19 mouse cellular contexts compared by ENCODE assay signal in genomic region chr11:26587184-26587524, GRCm38 (mm10). TPM values are rescaled to one million over a fixed set of nuclear protein-coding genes. Genes with fewer than 3 reads are reported as not detected.
A peak's percentile ranks its signal among the peaks of the same experiment; 100 is the strongest.
DNase-seq lines count a peak whose midpoint lies in the region; ATAC-seq and TF ChIP-seq lines count a peak whose summit lies in the region.
"Had no signal": no experiment of that assay in that cellular context is flagged by ENCODE, and none has a peak within 500 bp of the region (broad histone marks: within the 10 kb centered on the region; RNA-seq: fewer than 3 reads in every experiment).

No protein-coding gene starts in this region.

- 95% methylated on average over 1 of the region's 1 CpGs for WGBS in hindbrain, embryonic 15.5 days
- 86% methylated on average over 1 of the region's 1 CpGs for WGBS in hindbrain, embryonic 14.5 days
- WGBS in liver, postnatal 0 days (ENCODE audit: insufficient replicate concordance) = 72% methylated on average over 1 of the region's 1 CpGs

- no peak for TF ChIP-seq CTCF in liver, postnatal 0 days (IDR thresholded peaks at IDR 0.05; ENCODE audit: low read depth)

- H3K27me3 ChIP-seq in hindbrain, embryonic 15.5 days = no peaks in the 10 kb centered on the region
- no peaks in the 10 kb centered on the region for H3K27me3 ChIP-seq in hindbrain, embryonic 14.5 days (ENCODE audit: control insufficient read depth, insufficient read depth, low read length)
- H3K27me3 ChIP-seq in liver, postnatal 0 days (ENCODE audit: insufficient read depth, low read length) = no peaks in the 10 kb centered on the region
- H3K27me3 ChIP-seq: limb, embryonic 15.5 days; neural tube, embryonic 12.5 days had no signal

- no peak for TF ChIP-seq EP300 in liver, postnatal 0 days (IDR thresholded peaks at IDR 0.05; ENCODE audit: low read depth)

- no peaks in the 10 kb centered on the region for H3K36me3 ChIP-seq in hindbrain, embryonic 15.5 days
- H3K36me3 ChIP-seq in hindbrain, embryonic 14.5 days (replicated peaks; ENCODE audit: control insufficient read depth, insufficient read depth) = no peaks in the 10 kb centered on the region
- peaks cover 17% of the 10 kb centered on the region; the same call in 1 of the 2 replicates for H3K36me3 ChIP-seq in liver, postnatal 0 days (replicated peaks; ENCODE audit: insufficient read depth, low read length)
- H3K36me3 ChIP-seq: limb, embryonic 15.5 days; neural tube, embryonic 12.5 days had no signal

- ATAC-seq in hindbrain, embryonic 15.5 days (ENCODE audit: low FRiP score, low read depth) = peak; percentile 42; the same call in 1 of the 2 replicates
- no peak for ATAC-seq in hindbrain, embryonic 14.5 days (ENCODE audit: low FRiP score)
- ATAC-seq in common myeloid progenitor, adult 5-6 weeks (replicated peaks; ENCODE audit: low read depth, poor library complexity, severe bottlenecking) = peak; percentile 40; the same call in 1 of the 2 replicates
- ATAC-seq in liver, postnatal 0 days = no peak

- no peak for DNase-seq in hindbrain, embryonic 14.5 days (ENCODE audit: low spot score)
- peak; percentile 42 for DNase-seq in 416B (ENCODE audit: low read depth)
- no peak for DNase-seq in liver, postnatal 0 days
- DNase-seq in kidney, adult 9 months = no peak
- DNase-seq in kidney, postnatal 4 days = no peak
- no peak for DNase-seq in left cerebral cortex, postnatal 4 days
- DNase-seq: adrenal gland, adult 8-10 months; right cerebral cortex, postnatal 14 days; thymus, adult 18-20 months had no signal

- no peak overlapping the region for H3K9ac ChIP-seq in hindbrain, embryonic 15.5 days
- H3K9ac ChIP-seq in hindbrain, embryonic 14.5 days = no peak overlapping the region
- no peak overlapping the region for H3K9ac ChIP-seq in liver, postnatal 0 days (replicated peaks)
- H3K9ac ChIP-seq: limb, embryonic 15.5 days; neural tube, embryonic 12.5 days had no signal

- 0 out of 2 replicates have a peak, but pooled peaks cover 5% of the 10 kb centered on the region for H3K4me1 ChIP-seq in hindbrain, embryonic 15.5 days (replicated peaks)
- H3K4me1 ChIP-seq in hindbrain, embryonic 14.5 days (replicated peaks; ENCODE audit: control insufficient read depth, insufficient read depth, low read length) = no peaks in the 10 kb centered on the region
- peaks cover 4% of the 10 kb centered on the region; the same call in 1 of the 2 replicates for H3K4me1 ChIP-seq in liver, postnatal 0 days (ENCODE audit: insufficient read depth)
- H3K4me1 ChIP-seq: neural tube, embryonic 12.5 days had no signal

- H3K9me3 ChIP-seq in hindbrain, embryonic 15.5 days = no peaks in the 10 kb centered on the region
- H3K9me3 ChIP-seq in hindbrain, embryonic 14.5 days (ENCODE audit: control insufficient read depth, low read length) = no peaks in the 10 kb centered on the region
- H3K9me3 ChIP-seq in liver, postnatal 0 days (ENCODE audit: low read length) = no peaks in the 10 kb centered on the region
- H3K9me3 ChIP-seq: limb, embryonic 15.5 days; neural tube, embryonic 12.5 days had no signal

- H3K4me3 ChIP-seq in hindbrain, embryonic 15.5 days = no peak overlapping the region
- no peak overlapping the region for H3K4me3 ChIP-seq in hindbrain, embryonic 14.5 days (replicated peaks; ENCODE audit: low read length)
- H3K4me3 ChIP-seq in liver, postnatal 0 days (ENCODE audit: low read depth, low read length) = no peak overlapping the region
- H3K4me3 ChIP-seq: limb, embryonic 15.5 days; neural tube, embryonic 12.5 days had no signal

- H3K4me2 ChIP-seq in hindbrain, embryonic 15.5 days = no peak overlapping the region
- no peak overlapping the region for H3K4me2 ChIP-seq in hindbrain, embryonic 14.5 days (replicated peaks)
- no peak overlapping the region for H3K4me2 ChIP-seq in liver, postnatal 0 days (ENCODE audit: low read depth, low read length)
- H3K4me2 ChIP-seq: limb, embryonic 15.5 days; neural tube, embryonic 12.5 days had no signal

- H3K27ac ChIP-seq in hindbrain, embryonic 15.5 days (replicated peaks) = no peak overlapping the region
- H3K27ac ChIP-seq in hindbrain, embryonic 14.5 days = no peak overlapping the region
- H3K27ac ChIP-seq in liver, postnatal 0 days (ENCODE audit: low read depth) = 0 out of 2 replicates have a peak overlapping the region, but pooled peaks have one; percentile 26
- H3K27ac ChIP-seq: neural tube, embryonic 12.5 days had no signal

- intact Hi-C loops in left cerebral cortex, postnatal 4 days (cut with DNase I) = loop anchor here (10.0 kb wide), 1 partner anchor 158 kb away; no protein-coding TSS in a partner anchor

RNA-seq across cellular contexts. Expression of gene Gm6899, which starts 5.9 kb away (rescaled TPM):
- not detected in 2 replicates for polyA plus RNA-seq in hindbrain, embryonic 15.5 days (2015; fragmentation: Nextera tagmentation; extraction: Ambion mirVana)
- polyA plus RNA-seq in hindbrain, embryonic 14.5 days (2014; fragmentation: Nextera tagmentation; extraction: Ambion mirVana) = not detected in 2 replicates
- total RNA-seq in common myeloid progenitor, adult 5-6 weeks (2017) = not detected in 2 replicates
- polyA plus RNA-seq in liver, postnatal 0 days (2015; fragmentation: Nextera tagmentation; extraction: Ambion mirVana) = not detected in 2 replicates
- total RNA-seq in left cerebral cortex, postnatal 4 days (2021) = not detected
- total RNA-seq: adrenal gland, adult 8-10 months had no signal
- polyA plus RNA-seq: embryonic facial prominence, embryonic 14.5 days; frontal cortex, adult 2 months; gonadal fat pad, adult 2 months; heart, embryonic 16.5 days; inflammation-experienced regulatory T-cells, adult 6 months; limb, embryonic 15.5 days; midbrain, embryonic 14.5 days; neural tube, embryonic 12.5 days had no signal

RNA-seq across cellular contexts. Expression of gene Vrk2, which starts 6.6 kb away (rescaled TPM):
- polyA plus RNA-seq in hindbrain, embryonic 15.5 days (2015; fragmentation: Nextera tagmentation; extraction: Ambion mirVana) = 3.3 and 3.8 TPM in 2 replicates
- 3.4 and 4.0 TPM in 2 replicates for polyA plus RNA-seq in hindbrain, embryonic 14.5 days (2014; fragmentation: Nextera tagmentation; extraction: Ambion mirVana)
- total RNA-seq in common myeloid progenitor, adult 5-6 weeks (2017) = 46.4 and 52.0 TPM in 2 replicates
- 13.1 and 13.6 TPM in 2 replicates for polyA plus RNA-seq in liver, postnatal 0 days (2015; fragmentation: Nextera tagmentation; extraction: Ambion mirVana)
- total RNA-seq in left cerebral cortex, postnatal 4 days (2021) = 1 to 10 TPM; 2.5 to 4.5 TPM

Comparison
In these comparisons a context has a peak if more than half of its experiments do, and no peak if none do; other contexts are left out.
1. ATAC-seq: peak in hindbrain, embryonic 15.5 days (single experiment) and common myeloid progenitor, adult 5-6 weeks (single experiment); none in hindbrain, embryonic 14.5 days (single experiment) and liver, postnatal 0 days (single experiment).